Comparison of ENCODE assay signal across 25 mouse cellular contexts in the genomic region with DNA sequence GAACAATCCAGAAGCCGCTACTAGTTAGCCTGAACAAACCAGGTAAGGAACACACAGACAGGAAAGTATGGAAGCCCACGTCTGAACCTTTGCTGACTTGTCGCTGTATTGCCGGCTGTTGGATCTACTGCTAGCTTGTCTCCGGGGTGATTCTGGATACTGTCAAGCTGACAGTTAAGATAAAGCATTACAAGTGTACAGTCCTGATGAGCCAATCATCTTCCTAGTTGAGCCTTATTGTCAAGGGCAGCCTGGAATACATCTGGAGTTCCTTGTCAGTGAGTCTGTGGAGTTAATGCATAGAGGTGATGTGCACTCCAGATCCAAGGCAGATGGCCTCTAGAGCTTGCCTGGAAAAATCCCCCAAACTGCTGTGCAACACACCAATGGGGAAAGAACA.
DNase-seq lines count a peak whose midpoint lies in the region; ATAC-seq lines count a peak whose summit lies in the region.
"Had no signal": no experiment of that assay in that cellular context is flagged by ENCODE, and none has a peak within 500 bp of the region (broad histone marks: within the 10 kb centered on the region; RNA-seq: fewer than 3 reads in every experiment).

No protein-coding gene starts in this region.

- H3K36me3 ChIP-seq in heart, embryonic 13.5 days: no peaks in the 10 kb centered on the region
- H3K36me3 ChIP-seq in intestine, embryonic 15.5 days: no peaks in the 10 kb centered on the region
- no peaks in the 10 kb centered on the region for H3K36me3 ChIP-seq in intestine, embryonic 16.5 days (ENCODE audit: control insufficient read depth, insufficient read depth, low read length)
- H3K36me3 ChIP-seq in stomach, embryonic 16.5 days (ENCODE audit: control insufficient read depth, insufficient read depth, low read length): no peaks in the 10 kb centered on the region
- H3K36me3 ChIP-seq: limb, embryonic 12.5 days; liver, embryonic 15.5 days; midbrain, embryonic 10.5 days; midbrain, embryonic 15.5 days had no signal

- H3K4me1 ChIP-seq in heart, embryonic 13.5 days: peaks cover 14% of the 10 kb centered on the region
- no peaks in the 10 kb centered on the region for H3K4me1 ChIP-seq in intestine, embryonic 15.5 days (replicated peaks)
- H3K4me1 ChIP-seq in intestine, embryonic 16.5 days (ENCODE audit: control insufficient read depth, insufficient read depth, low read length): no peaks in the 10 kb centered on the region
- no peaks in the 10 kb centered on the region for H3K4me1 ChIP-seq in stomach, embryonic 16.5 days (ENCODE audit: control insufficient read depth, insufficient read depth, low read length)
- H3K4me1 ChIP-seq: forebrain, embryonic 13.5 days; liver, embryonic 15.5 days; midbrain, embryonic 15.5 days had no signal

- ATAC-seq in heart, embryonic 13.5 days (ENCODE audit: extremely low read depth, insufficient number of reproducible peaks, low FRiP score, low TSS enrichment): peak; percentile 58; the same call in 1 of the 2 replicates
- peak; percentile 73 for ATAC-seq in intestine, embryonic 15.5 days
- ATAC-seq in intestine, embryonic 16.5 days: no peak
- peak; percentile 73 for ATAC-seq in stomach, embryonic 16.5 days (ENCODE audit: insufficient read depth, low FRiP score)
- ATAC-seq: forebrain, embryonic 13.5 days; hindbrain, embryonic 16.5 days; midbrain, embryonic 15.5 days had no signal

- no peak overlapping the region for H3K4me3 ChIP-seq in heart, embryonic 13.5 days
- no peak overlapping the region for H3K4me3 ChIP-seq in intestine, embryonic 15.5 days (replicated peaks)
- no peak overlapping the region for H3K4me3 ChIP-seq in intestine, embryonic 16.5 days (ENCODE audit: low read length)
- no peak overlapping the region for H3K4me3 ChIP-seq in stomach, embryonic 16.5 days (replicated peaks; ENCODE audit: low read length)
- H3K4me3 ChIP-seq: forebrain, embryonic 13.5 days; layer of hippocampus, adult 2 months; left cerebral cortex, adult 2 months; limb, embryonic 12.5 days; liver, embryonic 15.5 days; midbrain, embryonic 10.5 days; midbrain, embryonic 15.5 days had no signal

- no peaks in the 10 kb centered on the region for H3K27me3 ChIP-seq in heart, embryonic 13.5 days (replicated peaks)
- H3K27me3 ChIP-seq in intestine, embryonic 15.5 days (replicated peaks): no peaks in the 10 kb centered on the region
- no peaks in the 10 kb centered on the region for H3K27me3 ChIP-seq in intestine, embryonic 16.5 days (replicated peaks; ENCODE audit: control insufficient read depth, insufficient read depth, low read length)
- H3K27me3 ChIP-seq in stomach, embryonic 16.5 days (ENCODE audit: control insufficient read depth, insufficient read depth, low read length): no peaks in the 10 kb centered on the region
- H3K27me3 ChIP-seq: forebrain, embryonic 13.5 days; limb, embryonic 12.5 days; liver, embryonic 15.5 days; midbrain, embryonic 15.5 days had no signal

- H3K9ac ChIP-seq in heart, embryonic 13.5 days: no peak overlapping the region
- H3K9ac ChIP-seq in intestine, embryonic 15.5 days: no peak overlapping the region
- no peak overlapping the region for H3K9ac ChIP-seq in intestine, embryonic 16.5 days (ENCODE audit: low read depth, low read length)
- H3K9ac ChIP-seq in stomach, embryonic 16.5 days (ENCODE audit: low read length): no peak overlapping the region
- H3K9ac ChIP-seq: forebrain, embryonic 13.5 days; limb, embryonic 12.5 days; liver, embryonic 15.5 days; lung, embryonic 14.5 days; midbrain, embryonic 15.5 days had no signal

- peak overlapping the region; percentile 53; the same call in 1 of the 2 replicates for H3K27ac ChIP-seq in heart, embryonic 13.5 days (replicated peaks)
- no peak overlapping the region for H3K27ac ChIP-seq in intestine, embryonic 15.5 days
- no peak overlapping the region for H3K27ac ChIP-seq in intestine, embryonic 16.5 days (ENCODE audit: low read length)
- no peak overlapping the region for H3K27ac ChIP-seq in stomach, embryonic 16.5 days (ENCODE audit: low read length)
- H3K27ac ChIP-seq: forebrain, embryonic 13.5 days; layer of hippocampus, adult 2 months; left cerebral cortex, adult 2 months; limb, embryonic 12.5 days; liver, embryonic 15.5 days; midbrain, embryonic 10.5 days; midbrain, embryonic 15.5 days had no signal

- 21% methylated on average over 5 of the region's 5 CpGs for WGBS in heart, embryonic 13.5 days
- 37% methylated on average over 5 of the region's 5 CpGs for WGBS in intestine, embryonic 15.5 days
- WGBS in intestine, embryonic 16.5 days: 41% methylated on average over 5 of the region's 5 CpGs
- 60% methylated on average over 5 of the region's 5 CpGs for WGBS in stomach, embryonic 16.5 days

- peak; percentile 15 for DNase-seq in embryo, embryonic 10 days (ENCODE audit: low spot score)
- DNase-seq in embryo, embryonic 9.5 days (ENCODE audit: extremely low spot score): no peak
- no peak for DNase-seq in heart, postnatal 25 days (ENCODE audit: low spot score)
- DNase-seq in adrenal gland, postnatal 10 days: no peak
- DNase-seq: adrenal gland, adult 8-10 months; cerebellum, adult 8-10 months; cerebellum, postnatal 25 days; gastrocnemius, postnatal 10 days; kidney, adult 18-20 months; kidney, postnatal 36 days; lung, embryonic 14.5 days; right cerebral cortex, postnatal 4 days; thymus, postnatal 14 days had no signal

- 0 out of 2 replicates have a peak overlapping the region, but pooled peaks have one; percentile 2 for H3K4me2 ChIP-seq in heart, embryonic 13.5 days
- H3K4me2 ChIP-seq in intestine, embryonic 15.5 days (replicated peaks): no peak overlapping the region
- H3K4me2 ChIP-seq in intestine, embryonic 16.5 days (ENCODE audit: low read depth, low read length): no peak overlapping the region
- H3K4me2 ChIP-seq in stomach, embryonic 16.5 days (ENCODE audit: low read depth, low read length): no peak overlapping the region
- H3K4me2 ChIP-seq: forebrain, embryonic 13.5 days; limb, embryonic 12.5 days; liver, embryonic 15.5 days; lung, embryonic 14.5 days; midbrain, embryonic 15.5 days had no signal

- intact Hi-C loops in heart, postnatal 25 days (cut with DNase I): no loop called here

- H3K9me3 ChIP-seq in heart, embryonic 13.5 days: no peaks in the 10 kb centered on the region
- no peaks in the 10 kb centered on the region for H3K9me3 ChIP-seq in intestine, embryonic 15.5 days
- H3K9me3 ChIP-seq in intestine, embryonic 16.5 days (ENCODE audit: control insufficient read depth, low read length): no peaks in the 10 kb centered on the region
- no peaks in the 10 kb centered on the region for H3K9me3 ChIP-seq in stomach, embryonic 16.5 days (replicated peaks; ENCODE audit: control insufficient read depth, low read length)
- H3K9me3 ChIP-seq: forebrain, embryonic 13.5 days; limb, embryonic 12.5 days; liver, embryonic 15.5 days; midbrain, embryonic 10.5 days; midbrain, embryonic 15.5 days had no signal
